ENCODE assay signal across 10 mouse cellular contexts in genomic region chr11:49248974-49249700, GRCm38 (mm10). TPM values are rescaled to one million over a fixed set of nuclear protein-coding genes. Genes with fewer than 3 reads are reported as not detected.
DNase-seq lines count a peak whose midpoint lies in the region; ATAC-seq and TF ChIP-seq lines count a peak whose summit lies in the region.
"Had no signal": no experiment of that assay in that cellular context is flagged by ENCODE, and none has a peak within 500 bp of the region (broad histone marks: within the 10 kb centered on the region; RNA-seq: fewer than 3 reads in every experiment).

No protein-coding gene starts in this region.

- H3K4me1 ChIP-seq in kidney, postnatal 0 days (replicated peaks; ENCODE audit: insufficient read depth, low read length): peaks cover 50% of the 10 kb centered on the region
- H3K4me1 ChIP-seq in embryonic facial prominence, embryonic 13.5 days: peaks cover 42% of the 10 kb centered on the region
- H3K4me1 ChIP-seq in liver, embryonic 14.5 days (replicated peaks; ENCODE audit: control insufficient read depth in 2 of 2, insufficient read depth in 2 of 2, low read length in 1 of 2): peaks cover 47 to 67% of the 10 kb centered on the region in 2 experiments

- peak; percentile 36 for DNase-seq in CD4-positive, CD25-positive, alpha-beta regulatory T cell, adult 2 months (ENCODE audit: low read depth, low spot score)
- no peak for DNase-seq in kidney, postnatal 0 days (ENCODE audit: low spot score)
- no peak for DNase-seq in kidney, adult 11 months
- no peak for DNase-seq in liver, embryonic 14.5 days (ENCODE audit: low read depth in 3 of 3, low spot score in 3 of 3)
- DNase-seq in right cerebral cortex, postnatal 4 days: no peak
- no peak for DNase-seq in T-cell, adult 2 months (ENCODE audit: low spot score)
- DNase-seq: forebrain, postnatal 0 days had no signal

- H3K36me3 ChIP-seq in kidney, postnatal 0 days (ENCODE audit: insufficient read depth, low read length): 0 out of 2 replicates have a peak, but pooled peaks cover 6% of the 10 kb centered on the region
- peaks cover 24% of the 10 kb centered on the region; the same call in 1 of the 2 replicates for H3K36me3 ChIP-seq in embryonic facial prominence, embryonic 13.5 days
- H3K36me3 ChIP-seq in liver, embryonic 14.5 days (replicated peaks; ENCODE audit: control insufficient read depth, insufficient read depth, low read depth): peaks cover 8% of the 10 kb centered on the region

- H3K27ac ChIP-seq in kidney, postnatal 0 days: peak overlapping the region; percentile 95
- H3K27ac ChIP-seq in embryonic facial prominence, embryonic 13.5 days: no peak overlapping the region
- H3K27ac ChIP-seq in liver, embryonic 14.5 days: peak overlapping the region; percentile 81; the same call in 1 of the 2 replicates

- no peak for TF ChIP-seq EP300 in liver, embryonic 14.5 days (IDR thresholded peaks at IDR 0.05; ENCODE audit: low read depth)

- TF ChIP-seq CTCF in kidney, postnatal 0 days (IDR thresholded peaks at IDR 0.05; ENCODE audit: low read depth): no peak
- no peak for TF ChIP-seq CTCF in liver, embryonic 14.5 days (IDR thresholded peaks at IDR 0.05; ENCODE audit: low read depth)

- no peaks in the 10 kb centered on the region for H3K27me3 ChIP-seq in kidney, postnatal 0 days (ENCODE audit: insufficient read depth, low read length)
- H3K27me3 ChIP-seq in embryonic facial prominence, embryonic 13.5 days: no peaks in the 10 kb centered on the region
- no peaks in the 10 kb centered on the region for H3K27me3 ChIP-seq in liver, embryonic 14.5 days (ENCODE audit: control insufficient read depth, insufficient read depth, low read length)

- H3K9ac ChIP-seq in kidney, postnatal 0 days (ENCODE audit: low read depth, low read length): no peak overlapping the region
- no peak overlapping the region for H3K9ac ChIP-seq in embryonic facial prominence, embryonic 13.5 days
- H3K9ac ChIP-seq in liver, embryonic 14.5 days (replicated peaks): no peak overlapping the region; the same call in 1 of the 2 replicates

- no peak for ATAC-seq in CD4-positive, CD25-positive, alpha-beta regulatory T cell, adult 4 months
- no peak for ATAC-seq in kidney, postnatal 0 days (replicated peaks; ENCODE audit: low FRiP score, low read depth)
- no peak for ATAC-seq in embryonic facial prominence, embryonic 13.5 days (ENCODE audit: insufficient number of reproducible peaks, insufficient read depth, low FRiP score, low TSS enrichment, low read depth)
- ATAC-seq in liver, embryonic 14.5 days (ENCODE audit: insufficient read depth): no peak
- ATAC-seq: forebrain, postnatal 0 days had no signal

- no peaks in the 10 kb centered on the region for H3K9me3 ChIP-seq in kidney, postnatal 0 days (replicated peaks; ENCODE audit: low read length)
- H3K9me3 ChIP-seq in embryonic facial prominence, embryonic 13.5 days: no peaks in the 10 kb centered on the region
- no peaks in the 10 kb centered on the region for H3K9me3 ChIP-seq in liver, embryonic 14.5 days (ENCODE audit: control insufficient read depth, low read length)

- no peak overlapping the region for H3K4me3 ChIP-seq in kidney, postnatal 0 days (replicated peaks; ENCODE audit: low read depth, low read length)
- no peak overlapping the region for H3K4me3 ChIP-seq in embryonic facial prominence, embryonic 13.5 days
- H3K4me3 ChIP-seq in liver, embryonic 14.5 days (ENCODE audit: insufficient read depth in 1 of 2, low read depth in 2 of 2, low read length in 2 of 2): no peak overlapping the region; a peak in 1 of 4 replicates

- WGBS in kidney, postnatal 0 days: 59% methylated on average over 6 of the region's 6 CpGs
- 62% methylated on average over 6 of the region's 6 CpGs for WGBS in embryonic facial prominence, embryonic 13.5 days
- WGBS in liver, embryonic 14.5 days (ENCODE audit: insufficient replicate concordance): 51% methylated on average over 6 of the region's 6 CpGs

- H3K4me2 ChIP-seq in kidney, postnatal 0 days (ENCODE audit: low read length): peak overlapping the region; percentile 78
- peak overlapping the region; percentile 70 for H3K4me2 ChIP-seq in embryonic facial prominence, embryonic 13.5 days
- H3K4me2 ChIP-seq in liver, embryonic 14.5 days (ENCODE audit: low read depth): peak overlapping the region; percentile 73

RNA-seq across cellular contexts. Expression of gene Mgat1, which starts 5.1 kb away (rescaled TPM):
- 100 to 1,000 TPM in 1 of 2 experiments, 10 to 100 TPM in 1; 70.9 to 106 TPM for polyA plus RNA-seq in CD4-positive, CD25-positive, alpha-beta regulatory T cell, adult 4 months (2017; shearing (Covaris generic))
- 75.2 and 82.7 TPM in 2 replicates for polyA plus RNA-seq in kidney, postnatal 0 days (2015; fragmentation: Nextera tagmentation; extraction: Ambion mirVana)
- polyA plus RNA-seq in embryonic facial prominence, embryonic 13.5 days (2015; fragmentation: Nextera tagmentation; extraction: Ambion mirVana): 53.5 and 56.7 TPM in 2 replicates
- 22.8 and 23.7 TPM in 2 replicates for polyA plus RNA-seq in liver, embryonic 14.5 days (2012; rRNA removed)
- 22.6 and 25.7 TPM in 2 replicates for polyA plus RNA-seq in liver, embryonic 14.5 days (2014; fragmentation: Nextera tagmentation; extraction: Ambion mirVana)

RNA-seq across cellular contexts. Expression of gene Olfr1393, which starts 29.0 kb away (rescaled TPM):
- polyA plus RNA-seq in CD4-positive, CD25-positive, alpha-beta regulatory T cell, adult 4 months (2017; shearing (Covaris generic)): under 1 TPM in 1 of 2 experiments, not detected in 1; 0.28 TPM
- polyA plus RNA-seq in kidney, postnatal 0 days (2015; fragmentation: Nextera tagmentation; extraction: Ambion mirVana): 0.13 and 0.14 TPM in 2 replicates
- polyA plus RNA-seq in embryonic facial prominence, embryonic 13.5 days (2015; fragmentation: Nextera tagmentation; extraction: Ambion mirVana): not detected in 2 replicates
- polyA plus RNA-seq in liver, embryonic 14.5 days (2012; rRNA removed): 0.03 and 0.08 TPM in 2 replicates
- 0.05 and 0.10 TPM in 2 replicates for polyA plus RNA-seq in liver, embryonic 14.5 days (2014; fragmentation: Nextera tagmentation; extraction: Ambion mirVana)

RNA-seq across cellular contexts. Expression of gene Olfr1392, which starts 35.9 kb away (rescaled TPM):
- polyA plus RNA-seq in CD4-positive, CD25-positive, alpha-beta regulatory T cell, adult 4 months (2017; shearing (Covaris generic)): not detected
- polyA plus RNA-seq in kidney, postnatal 0 days (2015; fragmentation: Nextera tagmentation; extraction: Ambion mirVana): 0.06 and 0.07 TPM in 2 replicates
- polyA plus RNA-seq in embryonic facial prominence, embryonic 13.5 days (2015; fragmentation: Nextera tagmentation; extraction: Ambion mirVana): not detected in 2 replicates
- 0.01 TPM in 2 replicates for polyA plus RNA-seq in liver, embryonic 14.5 days (2012; rRNA removed)
- not detected in 2 replicates for polyA plus RNA-seq in liver, embryonic 14.5 days (2014; fragmentation: Nextera tagmentation; extraction: Ambion mirVana)

RNA-seq across cellular contexts. Expression of gene Zfp62, which starts 46.0 kb away (rescaled TPM):
- 10 to 100 TPM; 60.2 to 62.0 TPM for polyA plus RNA-seq in CD4-positive, CD25-positive, alpha-beta regulatory T cell, adult 4 months (2017; shearing (Covaris generic))
- polyA plus RNA-seq in kidney, postnatal 0 days (2015; fragmentation: Nextera tagmentation; extraction: Ambion mirVana): 29.4 and 29.8 TPM in 2 replicates
- polyA plus RNA-seq in embryonic facial prominence, embryonic 13.5 days (2015; fragmentation: Nextera tagmentation; extraction: Ambion mirVana): 41.7 and 46.5 TPM in 2 replicates
- 3.1 and 5.2 TPM in 2 replicates for polyA plus RNA-seq in liver, embryonic 14.5 days (2012; rRNA removed)
- polyA plus RNA-seq in liver, embryonic 14.5 days (2014; fragmentation: Nextera tagmentation; extraction: Ambion mirVana): 10.6 and 11.4 TPM in 2 replicates

RNA-seq across cellular contexts. Expression of gene Olfr10, which starts 55.4 kb away (rescaled TPM):
- not detected for polyA plus RNA-seq in CD4-positive, CD25-positive, alpha-beta regulatory T cell, adult 4 months (2017; shearing (Covaris generic))
- polyA plus RNA-seq in kidney, postnatal 0 days (2015; fragmentation: Nextera tagmentation; extraction: Ambion mirVana): not detected in 2 replicates
- not detected in 2 replicates for polyA plus RNA-seq in embryonic facial prominence, embryonic 13.5 days (2015; fragmentation: Nextera tagmentation; extraction: Ambion mirVana)
- not detected in 2 replicates for polyA plus RNA-seq in liver, embryonic 14.5 days (2012; rRNA removed)
- not detected in 2 replicates for polyA plus RNA-seq in liver, embryonic 14.5 days (2014; fragmentation: Nextera tagmentation; extraction: Ambion mirVana)
- polyA plus RNA-seq: cerebellum, adult 2 months; forebrain, postnatal 0 days had no signal
